Mouse (Mus musculus) stomach, postnatal 0 days (tissue): ENCODE results near the gene Fbxo11.

ENCODE experiments used
- CTCF ChIP-seq: IDR thresholded peaks from 2 replicates; pipeline ENCODE4 v1.5.1; 2016; ENCODE audit warnings: antibody characterized with exemption, low read depth, mild to moderate bottlenecking, moderate library complexity
- EP300 ChIP-seq: optimal IDR thresholded peaks from 2 replicates; pipeline ENCODE3; 2016; ENCODE audit warnings: antibody characterized with exemption

DNA sequence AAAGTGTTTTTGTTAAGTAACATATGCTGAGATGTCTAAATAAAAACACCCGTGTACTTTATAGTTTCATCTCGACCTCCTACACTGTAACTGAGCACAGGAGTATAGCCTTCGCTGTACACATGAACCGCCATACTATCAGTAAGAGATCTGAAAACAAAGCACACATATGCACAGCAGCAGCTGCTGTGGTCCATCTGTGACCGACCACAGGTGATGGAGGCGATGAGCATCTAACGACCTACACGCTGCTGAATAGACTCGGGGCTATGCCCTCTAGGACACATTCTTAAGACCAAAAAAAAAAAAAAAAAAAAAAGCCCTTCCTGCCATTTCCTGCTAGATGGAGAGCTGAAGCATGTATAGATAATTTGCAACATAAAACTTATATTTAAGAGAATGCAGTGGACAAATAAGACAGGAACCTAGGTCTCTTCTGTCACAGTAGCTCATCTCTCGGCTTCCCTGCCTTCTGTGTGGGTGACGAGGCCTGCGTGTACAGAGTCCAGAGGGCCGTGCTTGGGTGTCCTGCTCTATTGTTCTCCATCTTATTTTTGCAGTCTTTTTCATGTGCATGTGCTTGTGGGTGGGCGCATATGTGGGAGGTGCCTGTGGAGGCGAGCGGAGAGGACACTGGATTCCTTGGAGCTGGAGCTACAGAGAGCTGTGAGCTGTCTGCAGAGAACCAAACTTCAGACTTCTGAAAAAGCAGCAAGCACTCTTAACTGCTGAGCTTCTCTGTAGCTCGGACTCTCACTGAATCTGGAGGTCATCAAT, 35.7 kb downstream of the Fbxo11 start:
- TF ChIP-seq EP300 (no peak), CTCF (no peak)
